Mouse (Mus musculus): ENCODE measurements around the gene Mettl7a1. TPM values are rescaled to one million over a fixed set of nuclear protein-coding genes. Genes with fewer than 3 reads are reported as not detected.
"Not testable (repeated sequence)": the region's sequence is repeated elsewhere in the genome, so short reads cannot be mapped to it uniquely, and the experiment has no call there.

Gene Mettl7a1
- polyA plus RNA-seq, 1 experiment from 2014 or later = 3.0 TPM

DNA sequence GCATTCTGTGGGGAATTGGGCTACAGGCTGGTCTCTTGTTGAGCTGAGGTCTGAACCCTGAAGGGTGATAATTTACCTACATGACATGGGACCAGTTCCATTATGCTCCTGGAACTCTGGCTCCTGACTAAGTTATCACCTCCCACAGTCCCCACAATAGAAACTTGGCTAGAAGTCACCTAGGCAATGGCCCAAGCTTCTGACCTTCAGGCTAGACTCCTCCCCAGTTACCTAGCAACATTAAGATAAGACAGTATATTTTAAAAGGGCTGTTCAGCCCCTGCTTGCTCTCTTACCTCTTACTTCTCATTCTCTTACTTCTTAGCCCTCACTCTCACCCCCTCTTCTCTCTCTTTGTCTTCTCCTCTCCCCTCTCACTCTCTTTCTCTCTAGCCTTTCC lies 41.5 kb downstream of the Mettl7a1 start:
- DNase-seq (ENCODE audit: low spot score) (no peak), ATAC-seq (ENCODE audit: insufficient number of reproducible peaks, low FRiP score, low TSS enrichment, low read depth) (no peak)
- no peak overlapping the region for H3K27ac ChIP-seq (replicated peaks; ENCODE audit: low read depth, low read length)

DNA sequence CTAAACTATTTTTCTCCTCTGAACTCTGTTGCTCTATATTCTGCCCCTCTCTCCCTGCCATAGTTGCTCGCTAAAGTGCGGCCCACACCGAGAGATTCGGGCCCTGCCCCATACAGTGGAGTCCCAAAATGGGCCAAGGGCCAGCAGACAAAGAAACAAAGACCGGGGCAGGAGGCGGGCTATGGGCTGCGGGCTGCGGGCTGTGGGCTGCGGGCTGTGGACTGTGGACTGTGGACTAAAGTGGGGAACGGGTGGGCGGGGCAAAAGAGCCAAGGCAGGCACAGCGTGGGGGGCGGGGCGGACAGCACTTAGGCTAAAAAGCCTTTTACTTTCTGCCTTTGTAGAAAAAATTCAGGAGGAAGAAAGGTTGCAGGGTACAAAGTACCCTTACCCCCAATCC lies 42.8 kb downstream of the Mettl7a1 start:
- DNase-seq (ENCODE audit: low spot score) (no peak), ATAC-seq (ENCODE audit: insufficient number of reproducible peaks, low FRiP score, low TSS enrichment, low read depth) (no peak)
- H3K4me1 ChIP-seq (ENCODE audit: control insufficient read depth, insufficient read depth, low read length) = no peaks in the 10 kb centered on the region
- H3K36me3 ChIP-seq (ENCODE audit: control insufficient read depth, insufficient read depth, low read length) = no peaks in the 10 kb centered on the region
- H3K9me3 ChIP-seq (ENCODE audit: control insufficient read depth, low read length) = no peaks in the 10 kb centered on the region
- no peak overlapping the region for H3K4me2 ChIP-seq (ENCODE audit: low read depth, severe bottlenecking)
- no peak overlapping the region for H3K4me3 ChIP-seq (ENCODE audit: low read depth, low read length)
- H3K9ac ChIP-seq (ENCODE audit: low read length) = no peak overlapping the region
- no peaks in the 10 kb centered on the region for H3K27me3 ChIP-seq (ENCODE audit: control insufficient read depth, insufficient read depth, low read length)
- no peak overlapping the region; the same call in 1 of the 2 replicates for H3K27ac ChIP-seq (replicated peaks; ENCODE audit: low read depth, low read length)
- WGBS = 79% methylated on average over 14 of the region's 14 CpGs

More for the DNA sequence above, 41.5 kb downstream of the Mettl7a1 start:
- H3K9ac ChIP-seq (ENCODE audit: low read length) = no peak overlapping the region
- H3K4me3 ChIP-seq (ENCODE audit: low read depth, low read length) = no peak overlapping the region
- H3K9me3 ChIP-seq (ENCODE audit: control insufficient read depth, low read length) = no peaks in the 10 kb centered on the region
- no peaks in the 10 kb centered on the region for H3K4me1 ChIP-seq (ENCODE audit: control insufficient read depth, insufficient read depth, low read length)
- no peaks in the 10 kb centered on the region for H3K36me3 ChIP-seq (ENCODE audit: control insufficient read depth, insufficient read depth, low read length)
- no peak overlapping the region for H3K4me2 ChIP-seq (ENCODE audit: low read depth, severe bottlenecking)
- H3K27me3 ChIP-seq (ENCODE audit: control insufficient read depth, insufficient read depth, low read length) = no peaks in the 10 kb centered on the region

DNA sequence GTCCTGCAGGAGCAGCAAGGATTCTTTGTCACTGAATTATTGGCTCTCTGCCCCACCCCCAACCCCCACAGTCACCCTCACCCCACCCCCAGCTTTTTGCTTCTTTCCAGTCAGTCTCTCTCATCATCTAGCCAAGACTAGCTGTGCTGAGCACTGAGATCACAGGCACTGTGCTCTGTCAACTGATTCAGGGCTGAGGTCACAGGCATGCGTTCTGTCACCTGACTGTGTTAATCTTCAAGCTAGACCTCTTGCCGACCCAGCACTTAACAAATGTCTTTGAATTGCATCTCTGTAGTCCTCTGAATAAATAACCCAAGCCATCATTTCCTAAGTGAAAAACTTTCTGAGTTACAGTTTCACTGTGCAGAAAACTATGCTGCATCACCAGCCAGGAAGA lies 45.6 kb downstream of the Mettl7a1 start:
- Histone ChIP-seq H3K36me3 (ENCODE audit: control insufficient read depth, insufficient read depth, low read length) (no peaks in the 10 kb centered on the region), H3K27me3 (ENCODE audit: control insufficient read depth, insufficient read depth, low read length) (no peaks in the 10 kb centered on the region), H3K4me2 (ENCODE audit: low read depth, severe bottlenecking) (no peak overlapping the region), H3K9me3 (ENCODE audit: control insufficient read depth, low read length) (no peaks in the 10 kb centered on the region), H3K9ac (ENCODE audit: low read length) (no peak overlapping the region), H3K27ac (replicated peaks; ENCODE audit: low read depth, low read length) (no peak overlapping the region), H3K4me1 (ENCODE audit: control insufficient read depth, insufficient read depth, low read length) (no peaks in the 10 kb centered on the region), H3K4me3 (ENCODE audit: low read depth, low read length) (no peak overlapping the region)
- 36% methylated on average over 2 of the region's 2 CpGs for WGBS
- ATAC-seq (ENCODE audit: insufficient number of reproducible peaks, low FRiP score, low TSS enrichment, low read depth) (no peak), DNase-seq (ENCODE audit: low spot score) (no peak)

DNA sequence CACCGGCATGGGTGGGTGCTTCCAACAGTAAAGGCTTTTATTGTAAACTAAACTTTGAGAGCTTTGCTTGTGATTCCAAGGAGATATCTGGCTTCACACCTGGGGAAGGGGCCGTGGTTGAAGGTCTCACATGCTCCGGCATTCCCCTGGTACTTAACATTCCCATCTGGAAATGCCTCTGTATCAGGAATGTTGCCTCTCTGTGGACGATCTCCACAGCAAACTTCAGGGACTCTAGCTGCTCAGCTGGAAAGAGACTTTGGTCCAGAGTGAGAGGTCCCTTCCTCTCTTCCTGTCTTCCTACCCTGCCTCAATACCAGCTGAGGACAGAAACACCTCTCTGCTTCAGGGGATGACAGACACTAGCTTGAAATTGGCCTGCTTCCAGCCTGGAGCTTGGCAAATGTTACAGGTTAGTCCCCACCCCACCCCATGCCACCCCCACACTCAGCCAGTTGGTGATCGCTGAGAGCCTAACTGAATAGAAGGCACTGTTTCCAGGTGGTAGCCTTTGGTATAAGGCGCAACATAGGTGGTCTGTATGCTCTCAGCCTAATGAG lies 47.6 kb downstream of the Mettl7a1 start:
- ATAC-seq (ENCODE audit: insufficient number of reproducible peaks, low FRiP score, low TSS enrichment, low read depth) (no peak), DNase-seq (ENCODE audit: low spot score) (no peak)
- H3K36me3 ChIP-seq (ENCODE audit: control insufficient read depth, insufficient read depth, low read length) = no peaks in the 10 kb centered on the region
- 63% methylated on average over 6 of the region's 6 CpGs for WGBS
- H3K4me3 ChIP-seq (ENCODE audit: low read depth, low read length) = no peak overlapping the region
- no peaks in the 10 kb centered on the region for H3K9me3 ChIP-seq (ENCODE audit: control insufficient read depth, low read length)
- H3K9ac ChIP-seq (ENCODE audit: low read length) = no peak overlapping the region
- no peak overlapping the region for H3K27ac ChIP-seq (replicated peaks; ENCODE audit: low read depth, low read length)
- H3K4me2 ChIP-seq (ENCODE audit: low read depth, severe bottlenecking) = no peak overlapping the region
- H3K27me3 ChIP-seq (ENCODE audit: control insufficient read depth, insufficient read depth, low read length) = no peaks in the 10 kb centered on the region
- no peaks in the 10 kb centered on the region for H3K4me1 ChIP-seq (ENCODE audit: control insufficient read depth, insufficient read depth, low read length)

DNA sequence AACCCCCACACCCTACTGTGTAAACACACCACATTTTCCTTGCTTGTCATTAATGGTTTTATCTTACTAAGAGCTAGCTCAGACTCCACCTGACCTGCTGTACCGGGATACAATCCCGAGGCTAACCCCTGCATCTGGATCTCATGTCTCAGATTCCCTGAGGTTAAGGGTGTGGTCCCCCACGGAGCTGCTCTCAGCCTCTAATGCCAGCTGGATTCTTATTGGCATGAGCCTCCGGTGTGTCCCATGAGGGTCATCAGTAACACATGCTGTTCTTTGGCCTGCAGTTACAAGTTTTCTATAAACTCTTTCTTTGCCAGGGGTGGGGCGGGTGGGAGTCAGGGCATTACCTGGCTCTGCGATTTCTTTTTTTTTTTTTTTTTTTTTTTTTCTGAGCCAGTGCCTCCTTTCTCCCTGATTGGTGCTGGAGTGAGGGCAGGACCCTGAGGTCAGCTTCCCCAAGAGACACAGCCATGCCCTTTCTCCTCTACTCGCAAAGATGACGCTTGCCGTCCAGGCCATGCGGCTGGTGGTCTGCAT lies 48.8 kb downstream of the Mettl7a1 start, which contains the start of the genes Methig1 and Mettl7a2:
Gene Methig1 (plus strand): TSS at position 439 of the 540 bp plus-strand sequence.
Gene Mettl7a2 (plus strand): TSS at position 490 of the 540 bp plus-strand sequence.
- Histone ChIP-seq H3K9me3 (ENCODE audit: control insufficient read depth, low read length) (no peaks in the 10 kb centered on the region), H3K9ac (ENCODE audit: low read length) (no peak within 1 kb of the TSS), H3K4me1 (ENCODE audit: control insufficient read depth, insufficient read depth, low read length) (no peaks in the 10 kb centered on the region), H3K36me3 (ENCODE audit: control insufficient read depth, insufficient read depth, low read length) (no peaks in the 10 kb centered on the region), H3K4me2 (ENCODE audit: low read depth, severe bottlenecking) (no peak within 1 kb of the TSS), H3K27ac (replicated peaks; ENCODE audit: low read depth, low read length) (no peak within 1 kb of the TSS), H3K4me3 (ENCODE audit: low read depth, low read length) (no peak within 1 kb of the TSS), H3K27me3 (ENCODE audit: control insufficient read depth, insufficient read depth, low read length) (no peaks in the 10 kb centered on the region)
- ATAC-seq (ENCODE audit: insufficient number of reproducible peaks, low FRiP score, low TSS enrichment, low read depth) (no peak), DNase-seq (ENCODE audit: low spot score) (no peak)
- 81% methylated on average over 10 of the region's 10 CpGs for WGBS

DNA sequence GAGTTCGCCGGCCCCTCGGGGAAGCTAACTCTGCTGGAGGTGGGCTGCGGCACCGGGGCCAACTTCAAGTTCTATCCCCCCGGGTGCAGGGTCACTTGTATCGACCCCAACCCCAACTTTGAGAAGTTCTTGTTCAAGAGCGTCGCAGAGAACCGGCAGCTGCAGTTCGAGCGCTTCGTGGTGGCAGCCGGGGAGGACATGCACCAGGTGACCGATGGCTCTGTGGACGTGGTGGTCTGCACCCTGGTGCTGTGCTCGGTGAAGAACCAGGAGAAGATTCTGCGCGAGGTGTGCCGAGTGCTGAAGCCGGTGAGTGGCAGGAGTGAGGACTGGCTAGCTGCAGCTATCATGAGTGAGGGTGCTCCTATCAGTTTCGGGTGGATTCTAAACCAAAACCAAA lies 49.5 kb downstream of the Mettl7a1 start:
- not testable (repeated sequence) for H3K27me3 ChIP-seq (ENCODE audit: control insufficient read depth, insufficient read depth, low read length); ATAC-seq (ENCODE audit: insufficient number of reproducible peaks, low FRiP score, low TSS enrichment, low read depth)
- 97% methylated on average over 11 of the region's 22 CpGs for WGBS

DNA sequence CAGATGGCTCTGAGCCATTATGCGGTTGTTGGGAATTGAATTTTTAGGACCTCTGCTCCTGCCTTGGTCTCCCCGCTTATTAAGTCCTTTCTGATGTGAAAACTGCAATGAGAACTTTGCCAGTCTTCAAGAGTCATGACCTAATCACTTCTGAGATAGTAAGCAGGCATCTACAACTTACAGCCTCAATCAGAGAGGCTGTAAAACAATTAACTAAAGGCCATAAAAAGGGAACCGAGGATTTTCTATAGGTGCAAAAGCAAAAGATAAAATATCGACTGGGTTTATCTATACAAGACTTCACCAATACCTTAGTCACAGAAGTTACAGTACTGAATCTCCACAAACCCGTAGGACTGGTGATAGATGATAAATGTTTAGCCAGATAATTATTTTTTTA lies 51.9 kb downstream of the Mettl7a1 start:
- 40% methylated on average over 5 of the region's 5 CpGs for WGBS
- ATAC-seq (ENCODE audit: insufficient number of reproducible peaks, low FRiP score, low TSS enrichment, low read depth) = no peak

More for the DNA sequence above, 49.5 kb downstream of the Mettl7a1 start:
- not testable (repeated sequence) for H3K9me3 ChIP-seq (ENCODE audit: control insufficient read depth, low read length); H3K4me2 ChIP-seq (ENCODE audit: low read depth, severe bottlenecking); H3K4me1 ChIP-seq (ENCODE audit: control insufficient read depth, insufficient read depth, low read length); H3K4me3 ChIP-seq (ENCODE audit: low read depth, low read length); H3K9ac ChIP-seq (ENCODE audit: low read length); H3K36me3 ChIP-seq (ENCODE audit: control insufficient read depth, insufficient read depth, low read length); H3K27ac ChIP-seq (replicated peaks; ENCODE audit: low read depth, low read length); DNase-seq (ENCODE audit: low spot score)

DNA sequence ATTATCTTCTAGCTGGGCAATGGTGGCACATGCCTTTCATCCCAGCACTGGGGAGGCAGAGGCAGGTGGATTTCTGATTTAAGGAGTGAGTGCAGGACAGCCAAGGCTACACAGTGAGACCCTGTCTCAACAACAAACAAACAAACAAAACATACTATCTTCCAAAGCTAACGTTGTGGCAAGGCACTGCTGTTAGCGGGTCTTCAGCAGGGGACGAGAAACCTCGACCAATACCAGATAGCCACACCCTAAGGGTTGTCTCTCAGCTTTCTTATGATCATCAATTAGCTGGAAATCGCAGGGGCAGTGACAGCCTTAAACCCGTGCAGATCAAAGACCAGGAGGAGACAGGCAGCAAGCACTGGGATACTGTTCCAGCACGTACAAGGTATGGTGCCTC lies 60.3 kb downstream of the Mettl7a1 start, which contains the start of gene Higd1c:
Gene Higd1c (plus strand): TSS at position 301 of the 400 bp plus-strand sequence.
- Histone ChIP-seq H3K4me2 (ENCODE audit: low read depth, severe bottlenecking) (no peak within 1 kb of the TSS), H3K27me3 (ENCODE audit: control insufficient read depth, insufficient read depth, low read length) (no peaks in the 10 kb centered on the region), H3K27ac (replicated peaks; ENCODE audit: low read depth, low read length) (no peak within 1 kb of the TSS), H3K4me1 (ENCODE audit: control insufficient read depth, insufficient read depth, low read length) (no peaks in the 10 kb centered on the region), H3K9me3 (ENCODE audit: control insufficient read depth, low read length) (0 out of 2 replicates have a peak, but pooled peaks cover 3% of the 10 kb centered on the region), H3K4me3 (ENCODE audit: low read depth, low read length) (no peak within 1 kb of the TSS), H3K9ac (ENCODE audit: low read length) (no peak within 1 kb of the TSS), H3K36me3 (ENCODE audit: control insufficient read depth, insufficient read depth, low read length) (no peaks in the 10 kb centered on the region)
- DNase-seq (ENCODE audit: low spot score) (no peak), ATAC-seq (ENCODE audit: insufficient number of reproducible peaks, low FRiP score, low TSS enrichment, low read depth) (no peak)
- 48% methylated on average over 7 of the region's 7 CpGs for WGBS

More for the DNA sequence above, 51.9 kb downstream of the Mettl7a1 start:
- H3K27ac ChIP-seq (replicated peaks; ENCODE audit: low read depth, low read length) = no peak overlapping the region
- H3K4me2 ChIP-seq (ENCODE audit: low read depth, severe bottlenecking) = no peak overlapping the region
- no peaks in the 10 kb centered on the region for H3K36me3 ChIP-seq (ENCODE audit: control insufficient read depth, insufficient read depth, low read length)
- H3K4me3 ChIP-seq (ENCODE audit: low read depth, low read length) = no peak overlapping the region
- DNase-seq (ENCODE audit: low spot score) = no peak
- H3K9me3 ChIP-seq (ENCODE audit: control insufficient read depth, low read length) = no peaks in the 10 kb centered on the region
- no peak overlapping the region for H3K9ac ChIP-seq (ENCODE audit: low read length)
- no peaks in the 10 kb centered on the region for H3K27me3 ChIP-seq (ENCODE audit: control insufficient read depth, insufficient read depth, low read length)
- no peaks in the 10 kb centered on the region for H3K4me1 ChIP-seq (ENCODE audit: control insufficient read depth, insufficient read depth, low read length)

Measured in limb, embryonic 11.5 days (tissue).